Mouse (Mus musculus) myocyte (in vitro differentiated cells): ENCODE data around the gene Gm8764. TPM values are rescaled to one million over a fixed set of nuclear protein-coding genes. Genes with fewer than 3 reads are reported as not detected.
"Not testable (repeated sequence)": the region's sequence is repeated elsewhere in the genome, so short reads cannot be mapped to it uniquely, and the experiment has no call there.

ENCODE experiments used
- H3K27me3 ChIP-seq: one replicate; pipeline ENCODE4 v1.6.1; 2011; ENCODE audit not compliant: control insufficient read depth, insufficient read depth, insufficient read length
- H3K36me3 ChIP-seq: one replicate; pipeline ENCODE4 v1.6.1; 2011; ENCODE audit not compliant: control insufficient read depth, insufficient read depth
- H3K4me2 ChIP-seq: one replicate; pipeline ENCODE4 v1.6.1; 2011; ENCODE audit warnings: low read depth, control low read depth
- H3K4me3 ChIP-seq: one replicate; pipeline ENCODE4 v1.5.1; 2011; ENCODE audit warnings: mild to moderate bottlenecking, control low read depth, moderate library complexity
- H3K79me2 ChIP-seq: one replicate; pipeline ENCODE4 v1.6.1; 2011; ENCODE audit not compliant: control insufficient read depth, insufficient read depth
- H3ac ChIP-seq: one replicate; pipeline ENCODE4 v1.6.1; 2011; ENCODE audit not compliant: control insufficient read depth, insufficient read length
- CEBPB ChIP-seq: IDR thresholded peaks from 2 replicates; pipeline ENCODE4 v1.6.1; 2011; ENCODE audit warnings: mild to moderate bottlenecking, moderate library complexity; ENCODE audit not compliant: poor library complexity, insufficient read depth, severe bottlenecking
- E2F4 ChIP-seq: IDR thresholded peaks from one replicate; pipeline ENCODE4 v1.6.1; 2011; ENCODE audit warnings: mild to moderate bottlenecking, control low read depth, moderate library complexity; ENCODE audit not compliant: insufficient read depth
- MAX ChIP-seq: IDR thresholded peaks from one replicate; pipeline ENCODE4 v1.6.1; 2011; ENCODE audit warnings: low read depth, mild to moderate bottlenecking, control low read depth
- MYOD1 ChIP-seq, 3 experiments: IDR thresholded peaks; one replicate each; pipeline ENCODE4 v1.6.1; 2011; ENCODE audit warnings: control low read depth in 2 of 3, low read depth in 2 of 3, mild to moderate bottlenecking in 2 of 3, moderate library complexity in 1 of 3; ENCODE audit not compliant: insufficient read length in 2 of 3, control insufficient read depth in 1 of 3
- MYOG ChIP-seq, 3 experiments: IDR thresholded peaks; one replicate each; pipeline ENCODE4 v1.6.1; 2011; ENCODE audit warnings: control low read depth in 2 of 3, low read depth in 2 of 3, mild to moderate bottlenecking in 2 of 3; ENCODE audit not compliant: insufficient read length in 2 of 3, control insufficient read depth in 1 of 3, insufficient read depth in 1 of 3
- POLR2A ChIP-seq: IDR thresholded peaks from one replicate; pipeline ENCODE4 v1.6.1; 2011; ENCODE audit warnings: low read depth, mild to moderate bottlenecking, control low read depth, moderate library complexity; ENCODE audit not compliant: insufficient read length
- POLR2AphosphoS2 ChIP-seq: IDR thresholded peaks from one replicate; pipeline ENCODE4 v1.6.1; 2011; ENCODE audit warnings: low read depth, control low read depth; ENCODE audit not compliant: insufficient read length
- REST ChIP-seq: IDR thresholded peaks from one replicate; pipeline ENCODE4 v1.6.1; 2011; ENCODE audit warnings: mild to moderate bottlenecking, control low read depth, moderate library complexity; ENCODE audit not compliant: insufficient read depth, insufficient read length
- SRF ChIP-seq: IDR thresholded peaks from one replicate; pipeline ENCODE4 v1.6.1; 2011; ENCODE audit warnings: low read depth; ENCODE audit not compliant: control insufficient read depth, insufficient read length
- TCF12 ChIP-seq: IDR thresholded peaks from one replicate; pipeline ENCODE4 v1.6.1; 2011; ENCODE audit warnings: mild to moderate bottlenecking, control low read depth; ENCODE audit not compliant: poor library complexity, insufficient read depth, severe bottlenecking
- TCF3 ChIP-seq: IDR thresholded peaks from one replicate; pipeline ENCODE4 v1.6.1; 2011; ENCODE audit warnings: low read depth, control low read depth; ENCODE audit not compliant: insufficient read length
- USF1 ChIP-seq: IDR thresholded peaks from one replicate; pipeline ENCODE4 v1.6.1; 2011; ENCODE audit warnings: low read depth, mild to moderate bottlenecking, control low read depth, moderate library complexity
- polyA plus RNA-seq: library from polyadenylated mRNA; unstranded; fragments of >200 nt; fragmentation: generic; extraction: Trizol; gene quantifications from one replicate; pipeline ENCODE4 v1.2.1, GENCODE M21; 2012; ENCODE audit warnings: missing spikeins

Gene Gm8764
- polyA plus RNA-seq = not detected

GRCm38 (mm10) chr10:104159706-104160105, at the start of gene Gm8764:
Gene Gm8764 (plus strand): TSS chr10:104160006.
- not testable (repeated sequence) for H3K36me3 ChIP-seq, H3K27me3 ChIP-seq, H3K4me2 ChIP-seq, H3K79me2 ChIP-seq, H3ac ChIP-seq, H3K4me3 ChIP-seq

- Histone ChIP-seq H3K4me3 (no peak overlapping the region), H3K79me2 (no peaks in the 10 kb centered on the region), H3K4me2 (no peak overlapping the region), H3K27me3 (no peaks in the 10 kb centered on the region), H3K36me3 (no peaks in the 10 kb centered on the region), H3ac (no peak overlapping the region)
- TF ChIP-seq MAX (no peak), TCF12 (no peak), E2F4 (no peak), USF1 (no peak), POLR2AphosphoS2 (no peak), CEBPB (no peak), SRF (no peak), POLR2A (no peak), REST (no peak), MYOD1 (IDR thresholded peaks at IDR 0.05; ENCODE audit: control insufficient read depth in 1 of 3, insufficient read length in 2 of 3, low read depth in 2 of 3) (no peak), TCF3 (no peak), MYOG (IDR thresholded peaks at IDR 0.05; ENCODE audit: control insufficient read depth in 1 of 3, insufficient read depth in 1 of 3, insufficient read length in 2 of 3, low read depth in 2 of 3) (no peak)
Observed at GRCm38 (mm10) chr10:104110044-104110443, 49.8 kb upstream of the Gm8764 start.

GRCm38 (mm10) chr10:104118312-104118711, 41.5 kb upstream of the Gm8764 start:
- no peaks in the 10 kb centered on the region for H3K27me3 ChIP-seq
- no peak overlapping the region for H3K4me3 ChIP-seq
- TF ChIP-seq SRF (no peak), TCF3 (no peak), POLR2AphosphoS2 (no peak), MAX (no peak), MYOG (IDR thresholded peaks at IDR 0.05; ENCODE audit: control insufficient read depth in 1 of 3, insufficient read depth in 1 of 3, insufficient read length in 2 of 3, low read depth in 2 of 3) (no peak)
- H3K36me3 ChIP-seq = no peaks in the 10 kb centered on the region
- H3K4me2 ChIP-seq = no peak overlapping the region
- no peaks in the 10 kb centered on the region for H3K79me2 ChIP-seq
- H3ac ChIP-seq = no peak overlapping the region

- not testable (repeated sequence) for H3K79me2 ChIP-seq, H3K27me3 ChIP-seq, H3K4me2 ChIP-seq, H3K4me3 ChIP-seq, H3ac ChIP-seq, H3K36me3 ChIP-seq
Observed at GRCm38 (mm10) chr10:104142687-104143086, 17.1 kb upstream of the Gm8764 start, which contains the start of gene Gm21293. Gene Gm21293 (plus strand): TSS chr10:104142987.

- not testable (repeated sequence) for H3K36me3 ChIP-seq, H3K4me3 ChIP-seq, H3K27me3 ChIP-seq, H3ac ChIP-seq, H3K4me2 ChIP-seq, H3K79me2 ChIP-seq
Observed at GRCm38 (mm10) chr10:104151197-104151596, 8.6 kb upstream of the Gm8764 start, which contains the start of gene Gm6763. Gene Gm6763 (plus strand): TSS chr10:104151497.

- H3K4me2 ChIP-seq, H3ac ChIP-seq, H3K36me3 ChIP-seq, H3K4me3 ChIP-seq, H3K27me3 ChIP-seq, H3K79me2 ChIP-seq: not testable (repeated sequence)
Observed at GRCm38 (mm10) chr10:104168215-104168614, 8.4 kb downstream of the Gm8764 start, which contains the start of gene Gm21304. Gene Gm21304 (plus strand): TSS chr10:104168515.

- not testable (repeated sequence) for H3K4me2 ChIP-seq, H3K27me3 ChIP-seq, H3K79me2 ChIP-seq, H3K4me3 ChIP-seq, H3K36me3 ChIP-seq, H3ac ChIP-seq
Observed at GRCm38 (mm10) chr10:104176724-104177123, 16.9 kb downstream of the Gm8764 start, which contains the start of gene Gm21312. Gene Gm21312 (plus strand): TSS chr10:104177024.

DNA sequence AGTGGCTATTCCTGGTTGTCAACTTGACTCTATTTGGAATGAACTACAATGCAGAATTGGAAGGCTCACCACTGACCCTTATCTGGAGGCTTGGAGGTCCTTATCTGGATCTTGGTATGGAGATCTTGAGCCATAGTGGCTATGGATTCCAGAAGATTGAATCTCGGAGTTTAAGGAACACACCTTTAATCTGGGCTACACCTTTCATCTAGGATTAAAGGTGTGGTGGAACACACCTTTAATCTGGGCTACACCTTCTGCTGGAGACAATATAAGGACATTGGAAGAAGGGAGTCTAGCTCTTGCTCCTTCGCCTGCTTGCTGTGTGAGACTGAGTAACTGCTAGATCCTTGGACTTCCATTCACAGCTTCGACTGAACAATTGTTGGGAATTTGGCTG, 25.4 kb downstream of the Gm8764 start, which contains the start of gene Gm20765:
Gene Gm20765, plus strand, starts transcription at position 301 of the 400 bp plus-strand sequence.
- not testable (repeated sequence) for H3K4me2 ChIP-seq, H3K36me3 ChIP-seq, H3ac ChIP-seq, H3K27me3 ChIP-seq, H3K4me3 ChIP-seq, H3K79me2 ChIP-seq

- H3K27me3 ChIP-seq, H3K4me2 ChIP-seq, H3K36me3 ChIP-seq, H3K4me3 ChIP-seq, H3K79me2 ChIP-seq, H3ac ChIP-seq: not testable (repeated sequence)
Observed at GRCm38 (mm10) chr10:104193742-104194141, 33.9 kb downstream of the Gm8764 start, which contains the start of gene Gm4340. Gene Gm4340 (plus strand): TSS chr10:104194042.
